Mouse (Mus musculus): Measurements from ENCODE around the gene Coro2b. TPM values are rescaled to one million over a fixed set of nuclear protein-coding genes. Genes with fewer than 3 reads are reported as not detected.

Gene Coro2b
- total RNA-seq, 2 experiments from 2014 or later, result 5.5 to 6.8 TPM

GRCm38 (mm10) chr9:62518572-62518971 lies 18.3 kb downstream of the Coro2b start:
- no peak for DNase-seq
- intact Hi-C loops (cut with DNase I), result no loop called here

- DNase-seq, result no peak
- intact Hi-C loops (cut with DNase I), result no loop called here
Observed at GRCm38 (mm10) chr9:62517112-62517957, 19.5 kb downstream of the Coro2b start.

GRCm38 (mm10) chr9:62515138-62515537 lies 21.7 kb downstream of the Coro2b start:
- no peak for DNase-seq
- intact Hi-C loops (cut with DNase I), result no loop called here

- DNase-seq, result no peak
- intact Hi-C loops (cut with DNase I), result no loop called here
Observed at GRCm38 (mm10) chr9:62513492-62514133, 23.2 kb downstream of the Coro2b start.

DNA sequence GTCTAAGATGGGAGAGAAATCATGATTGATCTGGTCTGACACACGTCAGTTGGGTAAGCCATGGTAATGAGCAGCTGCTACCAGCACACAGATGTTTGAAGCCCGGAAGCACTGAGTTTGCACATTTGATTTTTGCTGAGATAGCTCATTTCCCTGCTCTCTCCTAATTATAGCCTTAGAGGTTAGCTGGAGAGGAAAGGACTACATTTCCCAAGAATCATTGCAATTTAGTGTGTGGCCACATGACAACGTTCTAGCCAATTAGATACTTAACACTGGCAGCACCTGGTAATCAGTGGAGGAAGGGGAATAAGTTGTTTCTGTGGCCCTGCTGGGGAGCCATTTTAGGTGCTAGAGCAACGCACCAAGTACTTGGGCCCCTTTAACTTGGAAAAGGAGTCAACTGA lies 26.3 kb downstream of the Coro2b start:
- intact Hi-C loops (cut with DNase I), result no loop called here
- DNase-seq, result no peak

DNA sequence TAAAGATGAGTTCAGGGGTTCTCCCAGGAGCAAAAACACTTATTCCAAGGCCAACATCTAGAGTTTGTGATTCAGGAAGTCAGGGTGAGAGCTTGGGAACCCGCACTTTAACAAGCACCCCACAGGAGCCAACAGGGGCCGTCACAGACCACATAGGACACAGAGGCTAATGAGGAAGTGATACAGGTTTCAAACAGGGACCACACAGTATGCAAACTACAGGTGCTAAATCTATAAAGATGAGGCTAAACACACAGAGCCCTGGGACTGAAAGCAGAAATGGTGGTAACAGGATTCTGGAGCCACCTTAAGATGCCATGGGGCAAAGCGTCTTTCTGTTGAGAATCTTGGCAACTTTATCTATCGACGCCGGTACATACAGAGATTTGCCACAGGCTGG lies 27.2 kb downstream of the Coro2b start:
- DNase-seq, result no peak
- intact Hi-C loops (cut with DNase I), result no loop called here

DNA sequence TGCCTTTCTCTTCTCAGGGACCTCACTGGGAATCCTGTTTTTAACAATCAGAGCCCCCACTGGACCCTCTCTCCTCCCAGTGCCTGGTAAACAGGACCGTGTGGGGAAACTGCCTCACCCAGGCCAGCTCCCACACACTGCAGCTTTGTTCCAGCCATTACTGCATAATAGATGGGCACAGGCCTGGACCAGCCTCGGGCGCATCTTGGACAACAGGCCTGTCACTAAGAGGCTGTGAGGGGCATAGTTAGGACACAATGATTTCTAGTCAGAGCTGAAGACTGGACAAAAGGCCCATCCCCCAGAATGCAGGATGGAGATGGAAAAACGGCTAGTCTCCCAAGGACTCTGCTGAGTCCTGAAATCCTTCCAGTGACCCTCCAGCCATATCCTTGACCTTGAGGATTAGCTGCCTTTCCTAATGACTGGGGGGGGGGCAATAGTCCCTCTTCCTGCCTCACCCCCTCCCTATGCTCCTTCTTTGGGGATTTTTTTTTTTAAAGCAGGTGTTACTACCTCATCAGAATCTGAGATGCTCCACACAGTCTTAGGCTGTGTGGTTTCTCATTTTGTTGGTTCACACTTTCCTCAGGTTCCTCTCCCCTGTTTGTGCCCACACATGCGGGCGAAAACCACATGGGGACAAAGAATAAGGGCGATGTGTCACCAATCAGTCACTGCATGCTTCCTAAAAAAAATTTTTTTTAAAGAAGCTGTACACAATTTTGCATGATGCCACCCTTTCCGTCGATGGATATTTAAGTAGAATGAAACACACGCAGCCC lies 27.9 kb downstream of the Coro2b start:
- DNase-seq, result no peak
- intact Hi-C loops (cut with DNase I), result no loop called here

DNA sequence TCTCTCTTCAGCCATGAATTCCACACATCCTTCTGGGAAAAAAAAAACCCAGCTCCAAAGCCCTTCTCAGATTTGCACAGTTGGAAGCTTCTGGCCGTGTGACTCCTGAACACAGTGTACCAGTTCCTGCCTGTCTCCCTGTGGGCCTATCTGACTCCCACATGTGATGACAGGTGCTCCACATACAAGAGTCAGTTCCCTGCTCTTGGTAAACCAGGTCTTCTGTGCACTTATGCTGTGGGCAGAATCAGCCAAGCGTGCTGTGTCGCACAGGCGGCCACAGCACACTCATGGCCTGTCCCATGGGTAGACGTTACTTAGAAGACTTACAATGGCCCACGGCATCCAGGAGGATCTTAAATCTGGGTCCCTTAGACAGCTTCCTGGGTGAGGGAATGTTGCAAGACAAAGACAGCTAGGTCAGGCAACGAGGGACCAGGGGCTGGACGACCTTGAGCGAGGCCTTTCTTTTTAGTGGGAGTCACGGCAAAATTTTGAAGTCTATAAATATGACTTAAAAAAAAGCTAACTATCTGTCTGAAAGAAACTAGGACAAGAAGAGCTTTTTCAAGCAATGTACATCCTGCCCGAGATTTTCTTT lies 30.3 kb downstream of the Coro2b start:
- intact Hi-C loops (cut with DNase I), result no loop called here
- DNase-seq, result no peak

GRCm38 (mm10) chr9:62504129-62504528 lies 32.7 kb downstream of the Coro2b start:
- intact Hi-C loops (cut with DNase I), result no loop called here
- DNase-seq, result no peak

DNA sequence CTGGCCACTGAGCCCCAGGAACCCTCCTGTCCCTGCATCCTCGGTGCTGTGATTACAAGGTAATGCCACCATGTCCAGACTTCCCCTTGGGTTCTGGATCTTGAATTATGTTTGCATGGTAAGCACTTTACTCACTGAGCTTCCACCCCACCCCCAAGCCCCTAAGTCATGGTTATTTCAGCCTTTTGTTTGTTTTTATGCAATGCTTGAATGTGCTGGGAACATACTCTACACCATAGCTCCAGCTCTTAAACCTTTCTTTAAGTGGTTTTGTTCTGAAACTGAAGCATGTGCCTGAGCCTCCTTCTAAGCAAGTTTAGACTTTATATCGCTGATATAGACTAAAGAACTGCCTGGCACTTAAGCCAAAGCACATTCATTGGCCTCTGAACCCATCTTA lies 34.5 kb downstream of the Coro2b start:
- DNase-seq, result no peak
- intact Hi-C loops (cut with DNase I), result no loop called here

DNA sequence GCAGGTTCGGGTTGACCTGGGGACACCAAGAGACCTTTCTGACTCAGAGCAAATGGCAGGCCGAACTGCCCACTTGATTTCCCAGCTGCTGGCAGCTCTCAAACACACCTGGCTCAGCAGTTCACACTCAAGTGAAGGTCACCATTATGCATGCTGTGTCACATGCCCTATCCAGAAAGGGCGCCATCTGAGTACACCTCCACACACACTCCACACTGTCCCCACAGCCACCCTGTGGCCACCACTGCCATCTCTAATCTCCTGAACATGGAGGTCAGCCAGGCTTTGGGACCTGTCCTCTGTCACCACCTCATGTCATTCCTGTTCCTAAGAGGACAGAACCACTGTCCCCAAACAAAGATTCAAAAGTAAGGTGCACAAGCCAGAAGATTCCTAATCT lies 35.3 kb downstream of the Coro2b start:
- no peak for DNase-seq
- intact Hi-C loops (cut with DNase I), result no loop called here

DNA sequence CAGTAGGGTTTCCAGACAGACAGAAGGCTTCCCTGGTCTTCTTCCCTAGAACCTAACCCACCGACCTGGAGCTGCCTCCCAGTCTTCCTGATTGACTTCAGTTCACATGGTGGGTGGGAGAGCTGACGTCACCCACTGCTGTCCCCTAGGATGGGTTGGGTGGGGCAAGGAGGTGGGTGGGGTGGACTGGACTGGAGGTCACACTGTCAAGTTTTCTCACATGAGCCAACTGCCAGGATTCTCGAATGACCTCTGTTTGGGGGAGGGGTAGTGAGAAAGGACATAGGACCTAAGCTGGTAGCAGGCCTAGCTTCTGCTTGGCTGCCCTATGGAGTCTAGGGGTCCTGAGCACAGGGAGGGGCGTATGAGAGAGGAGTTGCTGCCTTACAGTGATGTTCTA lies 36.8 kb downstream of the Coro2b start:
- DNase-seq, result no peak
- intact Hi-C loops (cut with DNase I), result no loop called here

DNA sequence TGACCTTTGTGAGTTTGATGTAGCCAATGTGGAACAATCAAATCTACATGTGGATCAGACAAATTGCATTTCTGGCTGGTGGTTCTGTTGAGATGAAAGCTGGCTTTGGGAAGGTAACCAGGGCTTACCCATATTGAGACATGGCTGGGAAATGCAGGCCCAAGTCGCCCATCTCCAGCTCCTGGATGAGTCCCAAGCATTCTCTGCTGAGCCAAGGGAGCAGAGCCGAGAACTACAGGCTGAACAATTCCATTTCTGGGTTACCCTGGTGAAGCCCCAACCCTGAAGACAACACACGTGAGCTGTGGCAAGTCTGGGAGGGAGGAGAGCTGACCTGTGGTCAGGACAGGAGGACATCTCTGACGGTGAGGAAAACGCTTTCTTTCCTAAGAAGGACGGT lies 37.9 kb downstream of the Coro2b start:
- intact Hi-C loops (cut with DNase I), result no loop called here

DNA sequence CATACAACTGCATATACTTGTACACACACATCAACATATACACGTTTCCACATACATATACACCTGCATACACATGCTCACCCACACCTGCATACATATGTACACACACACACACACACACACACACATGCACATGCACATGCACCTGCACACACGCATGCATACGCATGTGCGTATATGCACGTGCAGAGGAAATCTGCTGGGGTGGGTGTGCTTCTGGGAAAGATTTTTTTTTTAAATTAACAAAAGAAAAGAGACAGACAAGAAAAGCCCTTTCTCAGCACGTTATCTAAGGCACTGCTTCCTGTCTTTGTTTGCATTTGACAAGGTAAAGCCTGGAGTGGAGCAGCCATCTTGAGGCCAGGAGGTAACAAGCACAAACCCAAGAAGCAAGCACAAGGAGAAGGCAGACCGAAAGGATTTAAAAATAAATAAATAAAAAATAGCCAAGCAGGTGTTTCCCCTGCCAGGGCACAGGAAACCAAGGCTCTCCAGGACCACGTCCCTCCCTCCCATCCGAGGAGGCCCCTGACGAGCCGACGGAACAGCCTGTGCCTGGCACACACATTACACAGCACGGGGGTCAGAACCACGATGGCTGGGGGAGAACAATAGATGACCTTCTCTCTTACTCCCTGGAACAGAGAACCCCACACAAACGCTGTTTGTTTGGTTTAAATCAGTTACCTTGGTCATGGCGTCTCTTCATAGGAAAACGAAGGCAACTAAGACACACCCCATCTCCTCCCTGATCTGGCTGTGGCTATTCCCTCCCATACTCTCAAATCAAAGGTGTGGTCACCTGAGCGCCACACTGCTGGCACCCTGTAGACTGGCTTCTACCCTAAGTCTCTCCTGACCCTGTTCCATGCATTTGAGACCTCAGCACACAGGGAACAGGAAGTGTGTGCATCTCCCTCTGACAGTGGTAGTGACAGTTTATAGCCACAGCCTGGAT lies 39.4 kb downstream of the Coro2b start:
- DNase-seq, result no peak
- intact Hi-C loops (cut with DNase I), result no loop called here

More for the DNA sequence above, 37.9 kb downstream of the Coro2b start:
- no peak for DNase-seq

DNA sequence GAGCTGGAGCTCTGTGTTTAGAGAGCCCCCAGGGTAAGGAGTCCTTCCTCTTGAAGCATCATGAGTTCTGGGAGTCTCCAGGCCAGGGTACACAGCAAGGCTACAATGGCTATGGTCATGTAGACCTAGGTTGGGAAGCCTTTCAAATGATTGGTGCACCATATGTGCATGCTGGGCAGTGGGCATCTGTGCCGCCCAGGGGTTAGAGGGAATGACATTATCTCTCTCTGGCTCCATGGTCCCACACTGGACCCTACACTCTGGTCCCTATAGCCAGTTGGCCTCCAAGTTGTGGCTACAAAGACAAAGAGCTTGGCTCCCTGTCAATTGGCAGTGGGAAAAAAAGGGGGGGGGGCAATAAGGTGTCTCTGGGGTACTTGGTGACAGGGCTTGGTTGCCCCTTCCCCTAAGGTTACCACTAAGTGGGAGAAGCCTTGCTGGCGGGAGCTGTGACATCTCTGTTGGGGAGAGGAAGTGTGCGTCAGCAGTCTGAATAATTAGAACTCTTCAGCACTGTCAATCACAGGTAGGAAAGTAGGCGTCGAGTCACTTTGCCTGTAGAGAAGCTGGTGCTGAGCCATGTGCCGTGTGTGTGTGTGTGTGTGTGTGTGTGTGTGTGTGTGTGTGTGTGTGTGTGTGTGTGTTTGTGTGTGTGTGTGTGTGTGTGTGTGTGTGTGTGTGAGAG lies 44.4 kb downstream of the Coro2b start:
- intact Hi-C loops (cut with DNase I), result no loop called here
- DNase-seq, result no peak

- DNase-seq, result no peak
- intact Hi-C loops (cut with DNase I), result no loop called here
Observed at GRCm38 (mm10) chr9:62491611-62492010, 45.2 kb downstream of the Coro2b start.

- intact Hi-C loops (cut with DNase I), result no loop called here
- peak; percentile 55 to 58 for DNase-seq
Observed at GRCm38 (mm10) chr9:62491104-62491503, 45.7 kb downstream of the Coro2b start.

- intact Hi-C loops (cut with DNase I), result no loop called here
- no peak for DNase-seq
Observed at GRCm38 (mm10) chr9:62484107-62484506, 52.7 kb downstream of the Coro2b start.

DNA sequence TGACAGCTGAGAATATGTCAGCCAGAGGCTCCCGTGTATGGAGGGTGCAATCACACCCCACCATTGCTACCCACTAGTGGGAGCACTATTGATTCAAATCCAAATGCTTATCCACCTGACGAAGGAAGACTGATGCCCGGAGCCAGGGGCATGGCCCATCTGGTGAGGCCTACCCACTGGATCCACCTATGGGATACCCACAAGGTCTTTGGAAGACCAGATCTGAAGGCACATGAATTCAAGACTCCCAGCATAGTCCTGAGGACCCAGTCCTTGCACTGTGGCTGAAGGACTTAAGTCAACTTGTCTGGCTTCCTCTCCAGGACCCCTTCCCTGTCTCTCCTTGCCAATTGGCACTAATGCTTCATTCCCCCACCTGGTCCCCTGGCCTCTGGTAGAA lies 54.1 kb downstream of the Coro2b start:
- intact Hi-C loops (cut with DNase I), result no loop called here
- DNase-seq, result no peak
